Mouse (Mus musculus): ENCODE measurements around the gene Rad9b.

The Rad9b gene

GRCm38 (mm10) chr5:122353807-122354491, at the start of gene Rad9b, which contains the start of gene Vps29:
Gene Rad9b (minus strand): TSS chr5:122354233.
Gene Vps29 (plus strand): TSS chr5:122354369.
- DNase-seq = peak; percentile 98

- no peak for DNase-seq
Observed at GRCm38 (mm10) chr5:122403362-122403761, 49.3 kb upstream of the Rad9b start.

GRCm38 (mm10) chr5:122402772-122403171, 48.7 kb upstream of the Rad9b start:
- DNase-seq = no peak

GRCm38 (mm10) chr5:122402160-122402559, 48.1 kb upstream of the Rad9b start:
- no peak for DNase-seq

GRCm38 (mm10) chr5:122401303-122401640, 47.2 kb upstream of the Rad9b start:
- DNase-seq = peak; percentile 80

- DNase-seq = no peak
Observed at GRCm38 (mm10) chr5:122400628-122401302, 46.7 kb upstream of the Rad9b start.

GRCm38 (mm10) chr5:122399871-122400270, 45.8 kb upstream of the Rad9b start:
- DNase-seq = no peak

- no peak for DNase-seq
Observed at GRCm38 (mm10) chr5:122397495-122397894, 43.5 kb upstream of the Rad9b start.

- peak; percentile 32 for DNase-seq
Observed at GRCm38 (mm10) chr5:122396791-122397190, 42.8 kb upstream of the Rad9b start.

GRCm38 (mm10) chr5:122393887-122394286, 39.9 kb upstream of the Rad9b start:
- DNase-seq = peak; percentile 85

- DNase-seq = peak; percentile 29
Observed at GRCm38 (mm10) chr5:122392227-122393004, 38.4 kb upstream of the Rad9b start.

- DNase-seq = peak; percentile 91
Observed at GRCm38 (mm10) chr5:122391786-122392180, 37.8 kb upstream of the Rad9b start, which contains the start of gene Arpc3. Gene Arpc3 (plus strand): TSS chr5:122391878.

- DNase-seq = no peak
Observed at GRCm38 (mm10) chr5:122391178-122391785, 37.2 kb upstream of the Rad9b start.

- no peak for DNase-seq
Observed at GRCm38 (mm10) chr5:122390671-122391070, 36.6 kb upstream of the Rad9b start.

GRCm38 (mm10) chr5:122390006-122390405, 36.0 kb upstream of the Rad9b start:
- no peak for DNase-seq

- DNase-seq = peak; percentile 75
Observed at GRCm38 (mm10) chr5:122379374-122380155, 25.5 kb upstream of the Rad9b start.

- DNase-seq = no peak
Observed at GRCm38 (mm10) chr5:122378171-122378570, 24.1 kb upstream of the Rad9b start.

- no peak for DNase-seq
Observed at GRCm38 (mm10) chr5:122377101-122377833, 23.2 kb upstream of the Rad9b start.

GRCm38 (mm10) chr5:122372878-122373277, 18.8 kb upstream of the Rad9b start:
- no peak for DNase-seq

GRCm38 (mm10) chr5:122372192-122372769, 18.2 kb upstream of the Rad9b start, which contains the start of gene Fam216a:
Gene Fam216a (minus strand): TSS chr5:122372364.
- peak; percentile 100 for DNase-seq

GRCm38 (mm10) chr5:122371591-122372191, 17.7 kb upstream of the Rad9b start, which contains the start of gene Gpn3:
Gene Gpn3 (plus strand): TSS chr5:122371876.
- DNase-seq = no peak
